Mouse (Mus musculus): Measurements from ENCODE around the gene Mon1b.

GRCm38 (mm10) chr8:113664544-113664943 lies 29.2 kb downstream of the Mon1b start:
- peak; percentile 100 for TF ChIP-seq CTCF (IDR thresholded peaks at IDR 0.05; ENCODE audit: borderline replicate concordance, insufficient read depth, low read depth, low read length)
- no peak for TF ChIP-seq POLR2A (IDR thresholded peaks at IDR 0.05; ENCODE audit: borderline replicate concordance, insufficient read depth, low read length)

All from cerebellum, adult 2 months (tissue).